Mouse (Mus musculus) MEL (cell line): Measurements from ENCODE around the gene Rpl36-ps4.

Experiments used
- GABPA ChIP-seq: IDR thresholded peaks from 2 replicates; pipeline ENCODE4 v1.6.1; 2012; ENCODE audit warnings: low read depth, mild to moderate bottlenecking, inconsistent platforms, low read length, improper control_type of control experiment, moderate library complexity
- MAZ ChIP-seq: IDR thresholded peaks from 2 replicates; pipeline ENCODE4 v1.6.1; 2012; ENCODE audit warnings: low read depth, mild to moderate bottlenecking, inconsistent platforms, low read length, improper control_type of control experiment
- MXI1 ChIP-seq: IDR thresholded peaks from 2 replicates; pipeline ENCODE4 v1.6.1; 2011; ENCODE audit warnings: mild to moderate bottlenecking, low read depth, low read length, improper control_type of control experiment
- POLR2A ChIP-seq, 2 experiments: IDR thresholded peaks; 2 replicates each; pipeline ENCODE4 v1.6.1; 2011 to 2012; ENCODE audit warnings: low read length in 2 of 2, mild to moderate bottlenecking in 2 of 2, control low read depth in 1 of 2, improper control_type of control experiment in 1 of 2, low read depth in 1 of 2, moderate library complexity in 1 of 2; ENCODE audit not compliant: control insufficient read depth in 1 of 2, insufficient read depth in 1 of 2, poor library complexity in 1 of 2
- POLR2AphosphoS5 ChIP-seq: IDR thresholded peaks from 2 replicates; pipeline ENCODE4 v1.6.1; 2012; ENCODE audit warnings: low read depth, borderline replicate concordance, mild to moderate bottlenecking, inconsistent platforms, low read length, moderate library complexity, mixed read lengths
- TBP ChIP-seq: IDR thresholded peaks from 2 replicates; pipeline ENCODE4 v1.8.0; 2011; ENCODE audit warnings: low read depth, low read length, improper control_type of control experiment
- UBTF ChIP-seq: IDR thresholded peaks from 2 replicates; pipeline ENCODE4 v1.6.1; 2012; ENCODE audit warnings: low read depth, mild to moderate bottlenecking, inconsistent platforms, low read length, improper control_type of control experiment, moderate library complexity, borderline replicate concordance; ENCODE audit not compliant: insufficient read depth

DNA sequence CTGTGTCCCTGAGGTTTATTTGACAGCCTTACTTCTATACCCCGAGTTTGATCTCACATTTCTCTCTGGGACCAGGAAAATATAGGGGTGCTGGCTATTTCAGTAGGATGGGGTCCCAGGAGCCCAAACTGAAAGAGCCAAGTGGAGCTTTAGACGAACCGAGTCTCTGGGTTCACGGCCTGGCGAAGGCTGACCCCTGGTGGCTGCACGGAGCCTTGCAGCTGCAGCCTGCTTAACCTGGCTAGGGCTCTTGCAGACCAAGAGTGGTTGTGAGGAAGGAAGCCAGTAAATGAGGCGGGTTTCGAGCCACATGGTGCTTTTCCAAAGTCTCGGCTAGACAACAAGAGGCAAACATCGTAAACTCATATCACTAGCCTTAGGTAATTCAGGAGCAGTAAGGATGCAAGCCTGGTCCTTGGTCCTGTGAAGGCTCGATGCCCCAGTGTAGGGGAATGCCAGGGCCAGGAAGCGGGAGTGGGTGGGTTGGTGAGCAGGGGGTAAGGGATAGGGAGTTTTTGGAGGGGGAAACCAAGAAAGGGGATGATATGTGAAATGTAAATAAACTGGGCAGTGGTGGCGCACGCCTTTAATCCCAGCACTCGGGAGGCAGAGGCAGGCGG lies 28.3 kb downstream of the Rpl36-ps4 start:
- no peak for TF ChIP-seq UBTF
- TF ChIP-seq POLR2A (IDR thresholded peaks at IDR 0.05; ENCODE audit: control insufficient read depth in 1 of 2, insufficient read depth in 1 of 2, low read depth in 1 of 2, low read length in 2 of 2, poor library complexity in 1 of 2), result no peak
- TF ChIP-seq MAZ, result no peak
- no peak for TF ChIP-seq MXI1
- TF ChIP-seq TBP, result no peak
- TF ChIP-seq GABPA, result no peak
- TF ChIP-seq POLR2AphosphoS5, result no peak
